Mouse (Mus musculus) v-Abl transformed pro-B cells (cell line): Measurements from ENCODE around the gene Sh3pxd2a.

Experiments
- in situ Hi-C, 2 experiments: fragments of 400-800 bp; cut with MboI; formaldehyde crosslinking; loops; one replicate each; pipeline ENCODE4 v1.15.1; 2025; ENCODE audit not compliant: unreplicated experiment in 2 of 2

Gene Sh3pxd2a

DNA sequence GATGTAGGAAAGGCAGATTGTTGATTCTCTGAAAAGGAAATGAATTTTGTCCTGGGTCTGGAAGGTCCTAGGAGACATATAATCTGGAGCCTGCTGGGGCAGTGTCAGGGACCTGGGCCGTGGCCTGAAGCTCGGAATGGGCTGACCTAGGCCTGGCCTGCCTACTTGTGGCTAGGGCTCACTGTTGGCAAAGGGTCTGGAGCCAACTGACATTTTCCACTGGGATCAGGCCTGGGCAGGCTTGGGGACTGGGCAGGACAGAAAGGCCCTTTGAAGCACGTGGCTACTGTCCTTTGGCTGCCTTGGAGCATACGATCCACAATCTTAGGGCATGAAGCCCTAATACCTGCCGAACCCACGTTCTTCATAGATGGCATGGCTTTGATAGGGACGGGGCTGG, 234.1 kb downstream of the Sh3pxd2a start:
- in situ Hi-C loops = no loop called here

DNA sequence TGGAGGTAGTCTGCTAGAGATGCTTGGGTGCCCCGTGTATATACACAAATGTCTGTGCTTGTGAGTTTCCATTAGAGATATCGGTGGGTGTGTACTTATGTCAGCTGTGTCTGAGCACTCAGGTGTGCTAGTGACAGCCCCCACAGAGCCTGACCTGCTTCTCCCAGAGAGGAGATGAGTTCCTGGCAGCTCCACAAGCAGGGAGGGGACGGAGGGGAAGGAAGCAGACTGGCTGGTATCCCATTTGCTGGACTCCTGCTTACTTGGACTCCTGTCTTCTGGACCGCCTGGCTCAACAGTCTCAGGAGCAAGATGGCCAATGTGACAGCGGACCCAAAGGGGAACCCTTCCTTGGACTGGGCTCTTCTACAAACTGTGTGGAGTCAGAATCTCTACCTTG, 234.7 kb downstream of the Sh3pxd2a start:
- in situ Hi-C loops = no loop called here

DNA sequence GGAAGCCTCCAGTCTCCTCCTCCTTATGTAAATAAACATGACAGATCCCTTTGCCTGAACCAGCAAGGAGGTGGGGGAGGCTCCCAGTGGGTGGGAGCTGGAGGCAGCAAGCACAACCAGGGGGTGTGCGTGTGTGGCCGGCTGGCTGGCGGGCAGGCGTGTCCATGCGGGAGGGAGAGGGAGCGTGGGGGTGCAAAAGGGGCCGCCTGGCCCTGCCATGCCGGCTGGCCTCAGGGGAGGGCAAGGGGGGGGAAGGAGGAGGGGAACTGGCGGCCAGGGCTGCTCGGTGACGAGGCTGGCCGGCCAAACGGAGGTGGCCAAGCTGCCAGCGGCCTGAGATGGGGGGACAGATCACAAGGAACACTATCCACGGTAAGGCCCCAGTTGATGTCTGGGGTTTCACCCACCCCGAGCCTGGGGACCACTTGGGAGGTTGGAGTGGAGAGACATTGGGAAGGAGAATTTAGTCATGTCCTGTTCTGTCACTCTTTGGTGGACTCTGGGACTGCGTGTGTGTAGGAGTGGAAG, 235.4 kb downstream of the Sh3pxd2a start:
- in situ Hi-C loops = no loop called here

DNA sequence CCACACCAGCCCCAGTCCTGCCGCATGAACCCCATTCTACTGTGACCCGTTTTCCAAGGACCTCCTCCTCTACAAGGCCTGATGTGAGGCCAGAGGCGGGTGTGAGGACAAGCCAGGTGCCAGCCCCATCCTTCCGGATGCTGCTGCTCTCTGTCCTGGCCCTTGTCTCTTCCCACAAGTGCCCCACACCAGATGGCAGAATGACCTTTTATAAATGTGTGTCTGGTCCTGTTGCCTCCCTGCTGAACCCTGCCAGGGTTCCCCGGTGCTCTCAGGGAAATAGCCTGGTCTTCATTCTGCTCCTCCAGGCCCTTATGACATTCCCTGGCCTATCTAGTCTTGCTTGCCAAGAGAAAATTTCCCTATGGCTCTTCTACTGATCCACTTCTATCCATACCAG, 238.4 kb downstream of the Sh3pxd2a start:
- in situ Hi-C loops = no loop called here

DNA sequence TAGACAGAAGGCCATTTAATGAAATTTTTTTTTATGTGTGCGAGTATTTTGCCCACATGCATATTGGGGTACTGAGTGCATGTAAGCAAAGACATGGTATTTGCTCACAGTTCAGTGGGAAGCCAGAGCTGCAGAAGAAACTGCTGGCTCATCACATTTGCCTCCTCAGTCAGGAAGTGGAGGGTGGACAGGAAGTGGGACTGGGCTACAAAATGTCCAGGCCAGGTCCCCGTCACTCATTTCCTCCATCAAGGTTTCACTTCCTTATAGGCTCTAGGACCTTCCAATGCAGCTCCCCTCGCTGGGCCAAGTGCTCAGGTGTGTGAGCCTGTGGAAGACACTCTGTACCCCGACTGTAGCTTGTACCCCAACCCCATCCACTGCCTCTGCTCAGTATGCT, 239.5 kb downstream of the Sh3pxd2a start:
- in situ Hi-C loops = no loop called here

DNA sequence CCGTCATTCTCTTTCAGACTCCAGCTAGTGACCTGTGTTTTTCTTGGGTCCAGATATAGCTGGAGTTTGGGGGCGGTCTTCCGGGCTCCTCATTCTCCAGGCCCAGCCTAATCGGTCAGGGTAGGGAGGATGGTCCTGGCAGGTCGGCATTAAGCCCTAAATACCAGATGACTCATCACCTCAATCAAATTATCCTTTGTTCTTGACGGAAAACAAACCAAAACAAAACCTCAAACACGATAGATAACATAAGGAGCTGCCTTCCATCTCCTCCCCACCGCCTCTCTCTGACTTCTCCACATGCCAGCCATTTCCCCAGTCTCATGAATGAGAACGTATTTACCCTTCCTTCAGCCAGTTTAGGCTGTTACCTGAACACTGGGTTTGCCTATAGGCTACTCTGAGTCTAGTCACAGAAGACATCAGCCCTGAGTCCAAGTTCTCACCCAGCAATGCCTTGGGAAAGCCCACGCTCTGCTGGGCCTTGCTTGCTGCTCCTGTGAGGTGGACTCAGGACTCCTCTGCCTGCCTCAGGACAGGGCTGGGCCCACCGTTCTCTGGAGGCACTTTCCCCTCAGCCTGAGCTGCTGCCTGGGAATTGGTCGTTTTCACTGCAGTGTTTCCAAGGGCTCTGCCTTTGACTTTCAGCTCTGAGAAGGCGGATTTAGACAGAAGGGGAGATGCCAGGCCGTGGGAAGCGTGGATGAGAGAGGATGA, 241.2 kb downstream of the Sh3pxd2a start:
- in situ Hi-C loops = no loop called here

DNA sequence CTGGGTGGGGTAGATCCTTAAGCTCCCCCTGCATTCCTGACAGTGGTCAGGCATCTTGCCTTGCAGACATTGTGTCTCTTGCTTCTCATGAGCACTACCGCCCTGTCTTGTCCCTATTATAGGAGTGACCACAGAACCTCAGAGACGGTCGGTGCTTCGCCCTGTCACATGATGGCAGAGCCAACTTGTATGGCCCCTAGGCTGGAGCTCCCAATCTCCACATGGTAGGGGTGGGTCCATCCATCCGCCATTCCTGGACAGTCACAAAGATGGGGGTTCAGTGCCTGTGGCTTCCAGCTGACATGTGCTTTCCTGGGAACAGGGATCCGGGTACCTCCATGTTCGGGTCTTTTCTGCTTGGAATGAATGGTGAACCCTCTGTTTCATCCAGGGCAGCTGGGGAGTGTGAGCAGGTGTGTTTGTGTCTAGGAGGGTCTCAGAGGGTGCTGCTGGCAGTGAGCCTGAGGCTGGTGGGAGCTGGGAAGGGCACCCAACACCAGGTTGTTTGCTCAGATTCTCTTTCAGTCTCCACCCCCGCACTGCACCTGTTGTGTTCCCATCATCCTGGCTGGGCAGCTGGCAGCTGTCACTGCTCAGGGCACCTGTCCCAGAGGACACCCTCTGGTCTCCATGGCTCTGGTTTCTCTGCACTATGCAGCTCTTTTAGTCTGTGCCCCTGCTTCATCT, 241.9 kb downstream of the Sh3pxd2a start:
- in situ Hi-C loops = no loop called here

DNA sequence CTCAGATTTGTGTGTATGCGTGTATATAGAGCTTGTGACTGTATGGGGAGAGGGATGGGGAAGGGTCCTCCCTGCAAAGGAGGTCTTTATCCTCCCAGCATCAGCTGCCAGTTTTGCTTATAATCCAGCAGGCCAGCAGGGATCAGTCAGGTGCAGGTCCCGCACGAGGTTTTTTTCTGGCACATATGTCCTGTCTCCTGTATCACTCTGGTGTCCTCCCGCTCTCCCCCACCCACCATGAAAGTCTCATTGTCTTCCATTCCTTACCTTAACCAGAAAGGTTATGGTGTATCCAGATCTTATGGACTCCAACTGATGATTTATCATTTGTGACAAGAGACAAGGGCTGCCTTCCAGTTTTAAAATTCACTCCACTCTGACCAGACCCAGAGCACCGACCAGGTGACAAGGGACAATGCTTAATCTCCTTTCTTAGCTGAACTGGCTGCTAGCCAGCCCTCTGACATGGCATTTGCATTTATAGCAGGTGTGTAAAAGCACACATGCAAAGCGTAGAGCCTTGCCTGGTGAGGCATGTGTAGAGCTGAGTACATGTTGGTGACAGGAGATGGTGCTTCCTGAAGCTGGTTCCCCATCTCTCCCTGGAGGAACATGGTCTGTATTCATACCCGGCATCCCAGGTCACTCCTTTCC, 242.6 kb downstream of the Sh3pxd2a start:
- in situ Hi-C loops = no loop called here

DNA sequence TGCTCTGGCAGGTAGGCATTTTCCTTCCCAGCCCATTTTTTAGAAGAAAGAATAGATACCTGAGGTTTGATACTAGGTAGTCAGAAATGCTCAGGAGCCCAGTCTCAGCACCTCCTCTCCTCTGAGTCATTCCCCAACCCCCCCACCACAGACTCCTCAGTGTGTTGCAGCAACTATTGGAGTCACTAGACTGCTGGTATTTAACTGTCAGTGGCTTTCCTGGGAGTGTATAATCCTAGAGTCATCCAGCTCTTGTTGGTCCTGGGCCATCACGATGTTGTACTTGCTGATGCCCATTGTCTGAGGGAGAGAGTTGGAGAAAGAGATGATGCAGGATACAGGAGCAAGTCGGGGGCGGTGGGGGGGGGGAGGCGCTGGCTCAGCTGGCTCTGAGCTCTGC, 243.2 kb downstream of the Sh3pxd2a start:
- in situ Hi-C loops = no loop called here

DNA sequence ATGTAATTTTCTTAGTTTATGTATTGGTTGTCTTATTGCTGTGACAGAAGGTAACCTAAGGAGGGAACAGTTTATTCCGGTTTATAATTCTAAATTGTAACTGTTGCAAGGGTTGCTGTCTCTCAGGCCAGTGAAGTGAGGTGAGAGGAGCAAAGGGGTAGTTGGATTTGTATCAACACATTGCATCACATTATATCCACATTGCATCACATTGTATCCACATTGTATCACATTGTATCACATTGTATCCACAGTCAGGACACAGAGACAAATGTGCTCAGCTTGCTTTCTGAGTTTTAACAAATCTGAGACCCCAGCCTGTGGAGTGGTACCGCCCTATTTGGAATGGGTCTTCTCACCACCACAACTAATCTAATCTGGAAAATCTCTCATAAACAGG, 244.0 kb downstream of the Sh3pxd2a start:
- in situ Hi-C loops = no loop called here

DNA sequence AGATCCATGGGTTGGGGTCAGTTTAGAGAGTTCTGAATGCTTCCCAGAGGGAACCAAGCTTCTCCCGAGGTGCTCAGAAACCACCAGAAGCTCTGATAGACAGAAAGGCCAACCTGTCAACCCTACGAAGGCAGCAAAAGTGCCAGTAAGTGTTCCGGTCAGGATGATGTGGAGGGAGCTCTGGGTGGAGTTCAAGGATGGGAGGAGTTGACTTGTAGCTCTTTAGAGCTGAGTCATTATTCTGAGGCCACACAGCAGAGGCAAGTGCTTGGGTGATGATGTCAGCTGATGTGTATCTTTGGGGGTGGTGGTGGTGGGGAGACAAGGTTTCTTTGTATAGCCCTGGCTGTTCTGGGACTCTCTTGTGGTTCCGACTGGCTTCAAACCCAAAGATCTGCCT, 244.6 kb downstream of the Sh3pxd2a start:
- in situ Hi-C loops = no loop called here

DNA sequence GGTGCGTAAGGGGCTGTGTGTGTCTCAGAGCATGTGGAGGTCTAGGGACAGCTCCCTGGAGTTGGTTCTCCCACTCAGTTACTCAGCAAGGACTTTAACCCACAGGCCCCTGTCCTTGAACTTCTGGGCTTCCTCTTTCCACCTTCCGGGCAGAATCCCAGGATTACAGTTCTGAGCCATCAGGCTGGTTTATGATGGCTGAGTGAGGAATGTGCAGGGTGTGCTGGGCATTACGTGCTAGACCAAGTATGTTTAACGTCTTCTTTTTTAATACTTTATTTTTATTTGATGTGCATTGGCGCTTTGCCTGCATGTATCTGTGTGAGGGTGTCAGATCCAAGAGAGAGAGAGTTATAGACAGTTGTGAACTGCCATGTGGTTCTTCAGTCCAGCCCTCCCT, 247.4 kb downstream of the Sh3pxd2a start:
- in situ Hi-C loops = no loop called here

DNA sequence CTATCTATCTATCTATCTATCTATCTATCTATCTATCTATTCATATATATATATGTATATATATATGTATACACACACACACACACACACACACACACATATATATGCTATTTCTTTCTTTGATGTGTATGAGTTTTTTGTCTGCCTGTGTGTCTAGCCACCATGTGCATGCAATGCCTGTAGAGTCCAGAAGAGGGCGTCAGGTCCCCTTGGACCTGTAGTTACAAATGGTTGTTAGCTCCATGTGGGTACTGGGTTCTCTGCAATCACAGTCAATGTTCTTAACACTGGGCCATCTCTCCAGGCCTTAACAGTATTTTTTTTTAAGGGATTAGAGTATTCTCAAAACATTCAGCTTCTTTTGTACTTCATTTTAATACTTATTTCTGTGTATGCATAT, 250.7 kb downstream of the Sh3pxd2a start:
- in situ Hi-C loops = no loop called here

DNA sequence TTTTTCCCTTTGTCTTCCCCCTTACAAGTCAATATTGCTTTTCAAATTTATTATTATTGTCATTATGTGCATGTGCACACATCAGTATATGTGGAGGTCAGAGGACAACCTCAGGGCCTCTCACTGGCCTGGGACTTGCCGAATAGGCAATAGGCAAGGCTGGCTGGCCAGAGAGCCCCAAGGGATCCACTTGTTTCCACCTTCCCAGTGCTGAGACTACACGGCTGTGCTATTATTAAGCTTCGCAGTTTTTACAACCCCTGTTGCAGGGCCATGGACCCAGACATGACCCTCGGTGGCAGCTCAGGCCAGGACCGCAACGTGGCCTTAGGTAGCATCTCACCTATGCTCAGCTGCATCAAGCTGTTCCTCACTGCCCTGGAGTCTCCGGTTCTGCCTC, 251.8 kb downstream of the Sh3pxd2a start:
- in situ Hi-C loops = no loop called here

DNA sequence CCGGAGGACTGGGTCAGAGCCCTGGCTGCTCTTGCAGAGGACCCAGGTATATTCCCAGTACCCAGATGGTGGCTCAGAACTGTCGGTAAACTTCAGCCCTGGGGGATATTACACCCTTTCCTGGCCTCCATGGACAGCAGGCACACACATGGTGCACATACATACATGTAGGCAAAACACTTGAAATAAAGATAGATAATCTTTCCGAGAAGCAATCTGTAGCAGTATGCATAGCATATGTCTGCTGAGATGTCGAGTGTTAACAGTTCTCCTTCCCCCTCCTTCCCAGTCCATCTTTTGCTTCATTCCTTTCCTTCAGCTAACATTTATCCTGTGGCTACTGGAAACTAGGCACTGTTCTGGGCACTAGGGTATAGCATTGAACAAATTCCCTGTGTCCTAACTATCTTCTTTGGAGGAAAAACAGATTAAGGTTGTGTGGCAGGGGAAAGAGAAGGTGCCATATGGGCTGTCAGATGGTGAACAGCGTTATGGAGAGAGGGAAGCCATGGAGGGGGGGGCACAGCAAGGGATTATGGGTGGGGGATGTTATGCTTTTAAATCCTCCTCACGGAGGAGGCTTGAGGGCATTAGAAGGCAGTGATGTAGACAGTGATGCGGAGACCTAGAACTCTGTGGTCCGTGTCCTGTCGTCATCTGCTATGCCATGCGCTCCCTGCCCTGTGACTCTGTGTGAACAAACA, 252.4 kb downstream of the Sh3pxd2a start:
- in situ Hi-C loops = no loop called here

DNA sequence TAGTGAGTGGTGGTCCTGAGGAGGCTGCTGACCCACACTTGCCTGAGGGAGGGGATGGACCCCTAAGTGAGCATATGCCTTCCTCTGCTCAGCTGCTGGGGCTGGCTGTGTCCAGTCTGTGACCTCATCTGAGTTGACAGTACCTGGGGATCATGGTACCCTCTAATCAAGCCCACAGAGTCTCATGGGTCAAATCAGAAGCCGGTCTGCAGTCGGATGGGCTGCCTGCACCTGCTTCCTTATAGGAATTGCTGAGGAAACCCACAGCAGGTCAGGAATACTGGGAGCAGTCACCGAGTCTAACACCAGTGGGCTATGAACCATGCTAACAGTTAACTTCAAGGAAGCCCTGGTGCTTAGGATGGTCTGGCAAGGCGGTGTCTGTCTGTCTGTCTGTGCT, 253.8 kb downstream of the Sh3pxd2a start:
- in situ Hi-C loops = no loop called here
